Mouse (Mus musculus) layer of hippocampus, adult 2 months (tissue): Measurements from ENCODE around the gene Dlg2. TPM values are rescaled to one million over a fixed set of nuclear protein-coding genes. Genes with fewer than 3 reads are reported as not detected.

Experiments used
- DNase-seq, 2 experiments: peaks; one replicate each; pipeline ENCODE4 v3.0.0; 2022; ENCODE audit warnings: low spot score in 2 of 2
- H3K27ac ChIP-seq: fragments of 200-600 bp; 2 replicates; pipeline ENCODE4 v1.8.1; 2022
- H3K4me3 ChIP-seq: fragments of 200-600 bp; 2 replicates; pipeline ENCODE4 v1.8.1; 2022; ENCODE audit warnings: mild to moderate bottlenecking
- CTCF ChIP-seq: fragments of 200-600 bp; conservative IDR thresholded peaks from 2 replicates; pipeline ENCODE4 v1.8.1; 2022; ENCODE audit warnings: antibody characterized with exemption, mild to moderate bottlenecking, moderate library complexity
- total RNA-seq, 2 experiments: library from RNA; stranded (reverse); gene quantifications; 2 replicates each; pipeline ENCODE4 v1.2.3; 2021

The Dlg2 gene
- total RNA-seq, 2 experiments from 2014 or later: 248 to 256 TPM

GRCm38 (mm10) chr7:91715776-91716175, 1239.3 kb downstream of the Dlg2 start:
- Histone ChIP-seq H3K4me3 (no peak overlapping the region), H3K27ac (peak overlapping the region; percentile 24; the same call in 1 of the 2 replicates)
- DNase-seq: no peak
- no peak for TF ChIP-seq CTCF

- no peak overlapping the region for H3K4me3 ChIP-seq
- no peak overlapping the region for H3K27ac ChIP-seq
- DNase-seq: no peak
- TF ChIP-seq CTCF: no peak
These were observed 1240.2 kb downstream of the Dlg2 start for GRCm38 (mm10) chr7:91716696-91717095.

GRCm38 (mm10) chr7:91720318-91720717, 1243.8 kb downstream of the Dlg2 start:
- DNase-seq: no peak
- no peak for TF ChIP-seq CTCF
- Histone ChIP-seq H3K27ac (peak overlapping the region; percentile 85), H3K4me3 (no peak overlapping the region)

GRCm38 (mm10) chr7:91724397-91724796, 1247.9 kb downstream of the Dlg2 start:
- H3K4me3 ChIP-seq: no peak overlapping the region
- DNase-seq: no peak
- no peak for TF ChIP-seq CTCF
- H3K27ac ChIP-seq: no peak overlapping the region

GRCm38 (mm10) chr7:91740748-91741147, 1264.3 kb downstream of the Dlg2 start:
- H3K4me3 ChIP-seq: no peak overlapping the region
- no peak overlapping the region for H3K27ac ChIP-seq
- no peak for DNase-seq
- no peak for TF ChIP-seq CTCF

- H3K4me3 ChIP-seq: no peak overlapping the region
- DNase-seq: peak; percentile 32 to 33
- no peak for TF ChIP-seq CTCF
- H3K27ac ChIP-seq: peak overlapping the region; percentile 63
These were observed 1276.8 kb downstream of the Dlg2 start for GRCm38 (mm10) chr7:91753151-91753861.

- Histone ChIP-seq H3K27ac (no peak overlapping the region), H3K4me3 (no peak overlapping the region)
- TF ChIP-seq CTCF: no peak
- no peak for DNase-seq
These were observed 1291.2 kb downstream of the Dlg2 start for GRCm38 (mm10) chr7:91767648-91768047.

- Histone ChIP-seq H3K4me3 (no peak overlapping the region), H3K27ac (peak overlapping the region; percentile 29; the same call in 1 of the 2 replicates)
- TF ChIP-seq CTCF: no peak
- DNase-seq: no peak
These were observed 1302.2 kb downstream of the Dlg2 start for GRCm38 (mm10) chr7:91778673-91779072.

GRCm38 (mm10) chr7:91784617-91785016, 1308.1 kb downstream of the Dlg2 start:
- peak overlapping the region; percentile 23; the same call in 1 of the 2 replicates for H3K27ac ChIP-seq
- H3K4me3 ChIP-seq: no peak overlapping the region
- TF ChIP-seq CTCF: no peak
- DNase-seq: no peak

GRCm38 (mm10) chr7:91785445-91785844, 1309.0 kb downstream of the Dlg2 start:
- no peak overlapping the region for H3K4me3 ChIP-seq
- H3K27ac ChIP-seq: peak overlapping the region; percentile 63
- no peak for TF ChIP-seq CTCF
- no peak for DNase-seq

GRCm38 (mm10) chr7:91785871-91786270, 1309.4 kb downstream of the Dlg2 start:
- Histone ChIP-seq H3K4me3 (no peak overlapping the region), H3K27ac (peak overlapping the region; percentile 63)
- TF ChIP-seq CTCF: no peak
- peak in 1 of 2 experiments; percentile 26 for DNase-seq

- no peak for DNase-seq
- no peak for TF ChIP-seq CTCF
- no peak overlapping the region for H3K4me3 ChIP-seq
- H3K27ac ChIP-seq: peak overlapping the region; percentile 50
These were observed 1314.6 kb downstream of the Dlg2 start for GRCm38 (mm10) chr7:91790949-91791564.

- H3K4me3 ChIP-seq: no peak overlapping the region
- peak overlapping the region; percentile 63; the same call in 1 of the 2 replicates for H3K27ac ChIP-seq
- no peak for TF ChIP-seq CTCF
- DNase-seq: no peak
These were observed 1330.2 kb downstream of the Dlg2 start for GRCm38 (mm10) chr7:91806632-91807031.

GRCm38 (mm10) chr7:91810774-91811173, 1334.3 kb downstream of the Dlg2 start:
- no peak for DNase-seq
- H3K4me3 ChIP-seq: no peak overlapping the region
- TF ChIP-seq CTCF: no peak
- no peak overlapping the region for H3K27ac ChIP-seq
